Mouse (Mus musculus) telencephalon, adult 2 months (tissue): ENCODE results near the gene Hivep2.
A peak's percentile ranks its signal among the peaks of the same experiment; 100 is the strongest.

Experiments used
- DNase-seq: peaks from one replicate; pipeline ENCODE4 v3.0.0-alpha.2; 2011; ENCODE audit warnings: low read depth, low spot score

Gene Hivep2

DNA sequence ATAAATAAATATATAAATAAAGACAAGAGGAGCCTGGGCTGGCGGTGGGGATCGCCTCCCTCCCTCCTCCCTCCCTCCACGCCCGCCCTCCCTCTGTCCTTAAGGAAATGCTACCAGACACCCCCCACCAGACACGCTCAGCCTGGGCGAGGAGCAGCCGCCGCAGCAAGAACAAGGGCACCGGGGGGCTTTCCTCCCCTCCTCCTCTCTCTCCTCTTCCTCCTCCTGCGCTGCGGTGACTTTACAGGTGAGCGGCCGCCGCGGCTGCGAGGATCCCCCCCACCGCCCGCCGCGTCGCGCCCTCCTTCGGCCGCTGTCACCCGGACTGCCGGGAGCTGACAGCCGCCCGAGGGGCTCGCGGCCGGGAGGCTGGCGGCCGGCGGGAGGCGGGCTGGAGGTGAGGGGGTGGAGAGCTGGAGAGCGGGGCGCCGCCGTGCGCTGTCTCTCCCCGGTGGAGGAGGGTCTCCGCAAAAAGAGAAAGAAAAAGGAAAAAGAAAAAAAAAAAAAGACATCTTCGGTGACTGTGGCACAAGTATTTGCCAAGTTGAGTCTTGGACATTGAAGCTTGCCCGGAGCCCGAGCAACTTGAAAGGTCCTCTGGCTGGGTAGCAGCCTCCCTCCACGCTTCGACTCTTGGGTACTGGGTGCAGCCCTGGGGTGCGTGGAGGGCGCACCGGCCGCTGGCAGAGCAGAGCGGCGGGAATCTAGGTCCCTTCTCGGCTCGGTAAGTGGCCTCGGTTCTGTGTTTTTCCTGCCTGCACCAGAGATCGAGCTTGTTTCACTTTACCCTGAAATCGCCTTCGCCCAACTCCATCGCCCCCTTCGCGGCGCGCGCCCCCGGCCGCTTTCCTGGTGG is at the start of gene Hivep2:
TSS of gene Hivep2 (plus strand) at position 102 of the 856 bp plus-strand sequence.
- no peak for DNase-seq

GRCm38 (mm10) chr10:13916645-13917342 is 49.1 kb upstream of the Hivep2 start:
- peak; percentile 34 for DNase-seq

DNA sequence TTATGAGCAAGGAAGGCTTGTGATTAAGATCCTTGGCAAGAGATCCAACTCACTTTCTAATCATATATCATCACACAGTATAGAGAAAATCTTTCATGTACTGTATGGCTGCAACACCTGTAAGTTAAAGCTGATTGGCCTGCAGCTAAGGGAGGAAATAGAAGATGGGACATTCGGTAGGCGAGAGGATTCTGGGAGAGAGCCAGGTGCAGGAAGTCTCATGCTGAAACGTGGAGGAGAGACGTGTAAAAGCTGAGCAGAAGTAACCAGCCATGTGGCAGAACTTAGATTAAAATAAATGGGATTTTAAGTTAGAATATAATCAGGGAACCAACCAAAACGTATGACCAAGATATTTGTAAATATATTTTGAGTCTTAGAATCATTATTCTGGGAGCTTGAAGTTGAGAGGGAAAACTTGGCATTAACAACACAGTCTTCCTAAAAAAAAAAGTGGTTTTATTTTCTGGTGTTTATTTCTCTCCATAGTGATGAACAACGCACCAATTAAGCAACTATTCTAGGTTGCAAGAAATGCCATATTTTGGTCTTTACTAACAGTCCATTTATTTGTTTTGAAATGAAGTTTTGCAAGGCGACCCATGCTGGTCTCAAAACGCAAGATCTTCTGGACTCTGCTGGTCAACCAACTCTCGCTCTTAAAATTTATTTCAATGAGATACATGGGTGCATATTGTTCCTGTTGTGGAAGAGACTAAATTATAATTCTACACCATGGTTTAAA is 44.1 kb upstream of the Hivep2 start:
- DNase-seq, result no peak

GRCm38 (mm10) chr10:13929306-13929705 is 36.6 kb upstream of the Hivep2 start:
- no peak for DNase-seq

DNA sequence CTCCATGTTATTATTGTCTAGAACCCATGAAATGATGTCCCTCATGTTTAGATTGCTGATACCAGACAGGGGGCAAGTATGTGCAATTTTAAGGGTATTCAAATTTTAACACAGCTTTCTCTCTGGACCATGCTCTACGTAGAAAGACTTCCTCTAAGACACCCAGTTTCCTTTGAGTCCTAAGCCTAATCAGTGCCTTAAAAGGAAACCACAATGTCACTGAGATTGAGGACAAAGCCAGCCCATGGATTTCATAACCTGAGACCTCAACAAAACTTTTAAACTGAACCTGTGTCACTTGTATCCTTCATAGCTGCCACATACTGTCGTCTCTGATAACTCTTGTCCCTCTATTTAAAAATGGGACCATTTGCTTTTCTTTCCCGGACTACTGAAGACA is 33.7 kb upstream of the Hivep2 start:
- no peak for DNase-seq

- DNase-seq, result no peak
These were observed 32.6 kb upstream of the Hivep2 start for GRCm38 (mm10) chr10:13933320-13933719.

- peak; percentile 23 for DNase-seq
These were observed 30.2 kb upstream of the Hivep2 start for GRCm38 (mm10) chr10:13935646-13936045.

DNA sequence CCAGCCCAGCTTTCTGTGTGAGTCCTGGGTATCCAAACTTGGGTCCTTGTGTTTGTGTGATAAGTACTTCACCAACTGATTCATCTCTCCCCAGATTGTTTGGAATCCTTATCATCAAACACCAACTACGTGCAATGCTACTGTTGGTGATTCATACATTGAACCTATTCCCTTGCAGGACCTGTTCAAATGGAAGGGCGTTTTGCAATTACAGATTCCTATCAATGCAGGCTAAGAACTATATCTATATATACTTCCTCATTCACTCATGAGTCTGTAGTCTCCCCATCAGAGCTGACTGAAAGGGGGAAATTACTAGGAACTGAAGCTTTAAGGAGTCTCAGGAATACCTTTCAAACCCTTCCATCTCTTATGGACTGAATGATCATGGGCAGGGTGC is 24.5 kb upstream of the Hivep2 start:
- no peak for DNase-seq

DNA sequence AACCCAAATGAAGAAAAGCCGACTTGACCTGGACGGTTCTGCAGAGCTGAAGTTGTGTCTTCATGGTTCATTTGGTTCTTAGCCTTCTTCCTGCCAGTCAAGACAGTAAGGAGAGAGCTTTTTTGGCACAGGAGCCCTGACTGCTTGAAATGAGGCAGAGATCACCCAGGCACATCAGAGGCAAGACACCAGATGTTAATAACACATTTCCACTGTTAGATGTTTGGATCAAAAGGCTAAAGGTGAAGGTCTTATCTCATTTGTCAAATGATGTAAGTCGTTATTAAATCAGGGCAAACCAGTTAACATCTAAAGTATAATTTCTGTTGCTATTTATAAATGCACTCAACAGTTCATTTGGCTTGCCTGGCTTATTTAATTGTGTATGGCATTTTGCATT is 22.2 kb upstream of the Hivep2 start:
- no peak for DNase-seq

DNA sequence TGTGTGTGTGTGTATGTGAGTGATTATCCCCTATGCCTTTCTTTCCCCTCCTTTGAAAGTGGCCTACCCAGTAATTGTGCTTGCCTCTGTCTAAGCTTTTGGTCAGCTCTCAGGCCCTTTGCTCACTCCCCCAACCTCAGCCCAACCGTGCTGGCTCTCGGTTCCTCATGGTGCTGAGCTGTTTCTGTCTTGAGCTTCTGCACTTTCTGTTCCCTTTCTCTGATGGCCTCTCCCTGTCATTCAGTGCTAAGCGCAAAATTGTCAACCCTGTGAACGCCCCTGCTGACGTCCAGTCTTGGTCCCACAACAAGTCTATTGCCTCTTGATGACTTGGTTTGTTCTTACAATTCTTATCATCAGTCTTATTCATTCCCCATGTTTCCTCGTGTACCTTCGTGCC is 19.4 kb upstream of the Hivep2 start:
- no peak for DNase-seq

- no peak for DNase-seq
These were observed 2.9 kb upstream of the Hivep2 start for GRCm38 (mm10) chr10:13962965-13963364.

GRCm38 (mm10) chr10:13963908-13964500 is 1.9 kb upstream of the Hivep2 start:
- DNase-seq, result no peak

DNA sequence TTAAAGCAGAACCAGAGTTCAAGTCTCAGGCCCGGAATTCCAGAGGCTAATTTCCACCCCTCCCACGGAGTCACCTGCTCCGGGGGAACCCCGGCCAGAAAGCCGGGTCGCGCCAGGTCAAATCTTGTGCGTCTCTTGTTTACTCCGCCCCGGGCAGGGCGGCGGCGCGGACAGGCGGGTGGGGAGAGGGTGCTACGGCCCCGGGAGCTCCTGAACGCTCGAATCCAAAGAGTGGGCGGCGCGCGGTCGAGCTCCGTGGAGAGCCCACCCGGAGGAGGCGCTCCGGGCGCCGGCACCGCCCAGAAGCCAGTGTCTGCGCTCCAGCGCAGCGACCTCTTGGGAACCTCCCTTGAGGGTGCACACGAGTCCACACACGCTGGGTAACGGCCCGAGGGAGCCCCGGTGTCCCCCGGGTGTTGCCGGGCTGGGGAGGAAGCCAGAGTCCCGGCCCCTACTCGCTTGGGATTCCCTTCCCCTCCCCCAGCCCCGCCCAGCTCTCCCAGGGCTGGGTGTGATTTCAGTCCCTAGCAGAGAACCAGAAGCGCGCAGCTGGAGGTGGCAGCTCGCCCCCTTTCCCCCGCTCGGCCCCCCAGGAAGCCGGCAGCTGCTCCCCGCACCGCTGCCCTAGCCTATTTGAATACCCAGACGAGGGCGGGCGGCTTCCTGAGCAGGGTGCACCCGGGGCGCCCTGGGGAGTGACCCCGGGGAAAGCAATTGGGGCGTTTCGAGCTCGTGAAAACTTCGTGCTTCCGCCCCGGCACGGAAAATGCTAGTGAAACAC is 1.2 kb upstream of the Hivep2 start:
- DNase-seq, result no peak

- DNase-seq, result peak; percentile 89
These were observed 430 bp upstream of the Hivep2 start for GRCm38 (mm10) chr10:13965316-13965973.

DNA sequence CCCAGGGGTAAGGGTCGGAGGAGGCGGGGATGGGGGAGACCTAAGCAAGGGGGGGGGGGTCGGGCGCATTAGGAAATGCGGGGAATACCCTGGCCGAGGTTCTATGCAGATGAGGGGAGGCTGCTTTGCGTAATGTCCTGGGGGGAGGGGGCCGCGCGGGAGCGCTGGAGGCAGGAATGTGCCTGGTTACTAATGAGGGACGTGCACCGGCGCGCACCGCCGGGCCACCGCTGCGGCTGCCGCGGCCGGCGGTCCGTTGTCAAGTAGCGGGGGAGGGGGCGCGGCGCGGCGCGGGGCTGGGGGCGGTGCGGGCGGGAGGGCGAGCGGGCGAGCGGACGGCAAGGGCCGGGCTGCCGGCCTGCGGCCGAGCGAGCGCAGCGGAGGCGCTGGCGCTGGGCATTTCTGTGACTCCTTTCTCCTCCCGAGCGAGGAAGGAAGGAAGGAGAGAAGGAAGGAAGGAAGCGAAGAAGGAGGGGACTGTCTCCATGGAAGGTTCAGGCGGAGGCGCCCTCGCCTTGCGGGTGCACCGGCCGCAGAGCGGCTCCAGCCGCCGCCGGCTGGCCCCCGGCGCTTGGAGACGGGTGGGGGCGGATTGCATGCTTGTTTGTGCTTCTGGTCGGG is 1.1 kb downstream of the Hivep2 start:
- no peak for DNase-seq

GRCm38 (mm10) chr10:13967451-13968233 is 1.8 kb downstream of the Hivep2 start:
- DNase-seq, result peak; percentile 89

DNA sequence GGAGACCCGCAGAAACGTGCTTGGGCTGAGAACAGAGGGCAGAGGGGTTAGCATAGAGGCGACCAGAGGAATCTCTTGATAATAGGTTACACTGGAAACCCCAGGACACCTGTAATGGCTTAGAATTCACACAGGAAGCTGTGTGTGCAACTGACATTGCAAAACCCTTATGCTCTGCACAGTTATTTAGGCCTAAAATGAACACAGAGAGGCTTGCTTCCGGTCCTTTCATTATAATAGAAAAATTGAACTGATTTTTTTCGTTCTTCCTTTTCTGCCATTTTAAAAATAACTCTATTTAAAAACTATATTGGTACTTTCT is 2.3 kb downstream of the Hivep2 start:
- DNase-seq, result no peak

- no peak for DNase-seq
These were observed 3.1 kb downstream of the Hivep2 start for GRCm38 (mm10) chr10:13968989-13969388.

DNA sequence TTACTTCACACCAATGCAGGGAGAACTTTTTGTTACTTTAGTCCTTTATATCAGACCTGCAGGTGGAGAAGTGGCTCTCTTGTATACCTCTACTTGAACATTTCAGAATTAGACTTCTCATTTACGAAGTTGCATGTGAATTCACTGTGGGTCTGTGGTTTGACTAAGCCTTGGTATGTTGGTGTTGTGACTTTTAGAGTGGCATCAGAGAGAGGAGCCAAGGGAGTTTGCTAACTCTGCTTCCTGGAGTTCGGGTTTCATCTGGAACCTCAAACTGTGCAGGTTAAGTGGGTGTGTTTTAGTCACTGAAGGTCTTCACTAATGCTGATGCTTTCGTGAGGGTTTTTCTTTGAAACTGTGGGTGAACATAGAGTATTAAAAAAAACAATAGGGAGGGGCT is 4.4 kb downstream of the Hivep2 start:
- DNase-seq, result no peak
